Mouse (Mus musculus) megakaryocyte, embryonic 14.5 days (primary cell): Measurements from ENCODE around the gene Synrg. TPM values are rescaled to one million over a fixed set of nuclear protein-coding genes. Genes with fewer than 3 reads are reported as not detected.

Experiments
- H3K27me3 ChIP-seq: replicated peaks from 2 replicates; pipeline ENCODE3; 2012; ENCODE audit warnings: inconsistent platforms
- H3K36me3 ChIP-seq: replicated peaks from 2 replicates; pipeline ENCODE3; 2012; ENCODE audit warnings: low read length, inconsistent platforms, mixed read lengths
- H3K4me1 ChIP-seq: 2 replicates; pipeline ENCODE4 v1.6.1; 2012; ENCODE audit warnings: inconsistent platforms
- H3K4me3 ChIP-seq: replicated peaks from 2 replicates; pipeline ENCODE3; 2012; ENCODE audit warnings: moderate library complexity, mild to moderate bottlenecking, inconsistent platforms
- H3K9me3 ChIP-seq: 2 replicates; pipeline ENCODE4 v1.6.1; 2012; ENCODE audit warnings: inconsistent platforms
- FLI1 ChIP-seq: IDR thresholded peaks from 2 replicates; pipeline ENCODE4 v1.6.1; 2012; ENCODE audit warnings: low read length, inconsistent platforms, mixed read lengths
- GATA1 ChIP-seq: IDR thresholded peaks from 3 replicates; pipeline ENCODE4 v1.6.1; 2012; ENCODE audit warnings: mixed read lengths, low read length, inconsistent platforms, borderline replicate concordance
- polyA plus RNA-seq: library from polyadenylated mRNA; stranded (reverse); fragments of >175 nt; gene quantifications from 2 replicates; pipeline ENCODE4 v1.2.3, GENCODE M21; 2012; ENCODE audit warnings: low replicate concordance; ENCODE audit not compliant: insufficient read depth

Gene Synrg
- polyA plus RNA-seq, 1 experiment: 2.2 TPM

DNA sequence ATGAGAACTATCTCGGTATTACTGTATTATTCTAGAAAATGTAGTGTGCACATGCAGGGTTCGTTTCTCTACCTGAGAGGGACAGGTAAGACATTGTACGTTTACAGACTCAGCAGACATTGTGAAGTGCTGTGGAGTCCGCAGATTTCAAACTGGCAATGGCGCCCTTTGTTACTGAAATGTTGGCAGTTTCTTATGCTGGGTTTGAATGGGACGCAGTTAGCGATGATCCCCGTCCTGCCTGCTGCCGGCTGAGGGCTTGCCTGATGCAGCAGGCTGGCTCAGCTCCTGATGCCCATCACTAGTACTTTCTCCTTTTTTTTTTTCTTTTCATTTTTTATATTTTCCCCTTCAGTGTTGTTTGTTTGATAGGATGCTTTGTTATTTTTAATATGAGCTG lies 46.2 kb downstream of the Synrg start:
- Histone ChIP-seq H3K4me1 (peaks cover 9% of the 10 kb centered on the region; the same call in 1 of the 2 replicates), H3K9me3 (no peaks in the 10 kb centered on the region), H3K27me3 (no peaks in the 10 kb centered on the region), H3K36me3 (peaks cover 92% of the 10 kb centered on the region), H3K4me3 (no peak overlapping the region)
- no peak for TF ChIP-seq GATA1
- no peak for TF ChIP-seq FLI1

DNA sequence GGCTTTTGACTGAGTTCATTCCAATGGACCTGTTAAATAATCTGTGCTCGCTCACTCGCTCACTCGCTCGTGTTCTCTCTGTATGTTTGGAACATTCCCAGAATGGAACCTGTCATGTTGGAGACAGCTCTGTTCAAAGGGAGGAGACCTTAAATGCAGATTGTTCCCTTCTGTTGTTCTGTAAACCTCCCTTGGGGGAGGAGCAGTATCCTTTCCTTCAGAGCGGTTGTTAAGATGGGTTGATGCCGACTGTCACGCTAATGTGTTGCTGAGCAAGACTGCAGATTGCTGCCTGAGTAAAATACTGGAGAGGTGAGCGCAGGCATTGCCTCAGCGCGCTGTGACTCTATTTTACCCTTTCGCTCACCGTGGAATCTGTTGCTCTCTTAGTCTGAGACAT lies 46.8 kb downstream of the Synrg start:
- H3K4me3 ChIP-seq: no peak overlapping the region
- H3K9me3 ChIP-seq: no peaks in the 10 kb centered on the region
- H3K27me3 ChIP-seq: no peaks in the 10 kb centered on the region
- peaks cover 90% of the 10 kb centered on the region for H3K36me3 ChIP-seq
- peaks cover 9% of the 10 kb centered on the region; the same call in 1 of the 2 replicates for H3K4me1 ChIP-seq
- TF ChIP-seq GATA1: no peak
- TF ChIP-seq FLI1: no peak

DNA sequence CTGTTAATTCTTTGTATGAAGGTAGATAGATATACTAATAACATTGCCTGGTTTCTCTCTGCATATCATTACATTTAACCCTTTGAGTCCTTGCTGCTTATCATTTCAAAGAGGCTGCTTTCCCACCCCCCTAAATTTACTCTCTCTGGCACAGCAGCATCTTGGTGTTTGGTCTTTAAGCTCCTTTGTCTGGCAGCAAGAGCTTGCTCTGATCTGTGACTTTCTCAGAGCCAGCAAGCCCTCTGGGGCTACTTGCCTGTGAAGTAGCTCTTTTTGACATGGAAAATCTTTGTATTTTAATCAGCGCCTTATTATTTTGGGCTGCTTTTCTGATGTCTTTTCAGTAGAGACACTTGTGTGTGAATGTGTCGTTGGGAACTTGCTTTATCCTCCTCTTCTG lies 47.3 kb downstream of the Synrg start:
- Histone ChIP-seq H3K9me3 (no peaks in the 10 kb centered on the region), H3K4me1 (peaks cover 9% of the 10 kb centered on the region; the same call in 1 of the 2 replicates), H3K4me3 (no peak overlapping the region), H3K27me3 (no peaks in the 10 kb centered on the region), H3K36me3 (peaks cover 86% of the 10 kb centered on the region)
- TF ChIP-seq GATA1 (no peak), FLI1 (no peak)

DNA sequence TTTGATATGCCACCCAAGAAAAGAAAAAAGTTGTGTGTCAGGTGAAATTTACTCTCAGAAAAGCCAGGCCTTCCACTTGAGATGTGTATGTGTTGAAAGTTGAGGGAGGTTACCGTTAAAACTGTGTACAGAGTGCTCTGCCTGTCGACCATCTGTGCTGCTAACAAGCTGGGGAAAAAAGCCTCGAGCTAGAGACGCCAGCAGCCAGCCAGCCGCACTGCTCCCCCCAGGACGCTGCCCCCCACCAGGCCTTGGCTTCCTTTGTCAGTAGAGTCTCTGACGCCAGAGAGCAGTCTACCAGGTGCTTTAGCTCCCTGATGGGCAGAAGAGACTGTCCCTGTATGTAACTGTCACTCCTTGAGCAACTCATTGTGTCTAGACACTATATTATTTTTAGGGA lies 48.9 kb downstream of the Synrg start:
- TF ChIP-seq FLI1 (no peak), GATA1 (no peak)
- Histone ChIP-seq H3K36me3 (peaks cover 88% of the 10 kb centered on the region), H3K4me1 (peaks cover 15% of the 10 kb centered on the region; the same call in 1 of the 2 replicates), H3K27me3 (no peaks in the 10 kb centered on the region), H3K4me3 (no peak overlapping the region), H3K9me3 (no peaks in the 10 kb centered on the region)

DNA sequence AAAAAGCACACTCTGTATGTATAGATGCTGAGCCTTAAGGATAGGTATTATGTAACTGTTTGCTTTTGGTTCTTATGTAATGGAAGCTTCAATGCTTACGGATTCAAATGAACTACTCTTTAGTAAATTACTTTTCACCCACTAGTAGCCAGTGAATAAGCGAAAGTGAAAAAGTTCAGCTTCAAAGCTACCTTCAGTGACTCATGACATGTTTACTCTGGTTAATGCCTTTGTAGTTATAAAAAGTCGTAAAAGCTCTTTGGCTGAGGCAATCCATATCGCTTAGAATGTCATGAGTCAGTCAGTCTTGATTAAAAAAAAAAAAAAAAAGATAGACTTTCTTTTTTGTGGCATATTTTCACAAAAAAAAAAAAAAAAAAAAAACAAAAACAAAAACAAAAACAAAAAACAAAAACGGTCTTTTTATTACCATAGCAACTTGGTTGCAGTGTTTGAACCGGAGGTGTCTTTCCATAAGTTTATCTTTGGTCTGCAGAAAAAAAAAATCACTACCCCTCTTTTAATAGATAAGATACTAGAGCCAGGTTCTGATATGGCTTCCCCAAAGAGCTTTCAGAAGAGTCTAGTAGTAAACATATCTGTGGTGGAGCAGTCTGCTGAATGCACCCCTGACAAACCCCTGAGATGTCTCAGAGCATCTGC lies 52.0 kb downstream of the Synrg start:
- Histone ChIP-seq H3K36me3 (peaks cover 85% of the 10 kb centered on the region), H3K4me3 (no peak overlapping the region), H3K4me1 (peaks cover 15% of the 10 kb centered on the region; the same call in 1 of the 2 replicates), H3K27me3 (no peaks in the 10 kb centered on the region), H3K9me3 (no peaks in the 10 kb centered on the region)
- TF ChIP-seq GATA1: no peak
- no peak for TF ChIP-seq FLI1

DNA sequence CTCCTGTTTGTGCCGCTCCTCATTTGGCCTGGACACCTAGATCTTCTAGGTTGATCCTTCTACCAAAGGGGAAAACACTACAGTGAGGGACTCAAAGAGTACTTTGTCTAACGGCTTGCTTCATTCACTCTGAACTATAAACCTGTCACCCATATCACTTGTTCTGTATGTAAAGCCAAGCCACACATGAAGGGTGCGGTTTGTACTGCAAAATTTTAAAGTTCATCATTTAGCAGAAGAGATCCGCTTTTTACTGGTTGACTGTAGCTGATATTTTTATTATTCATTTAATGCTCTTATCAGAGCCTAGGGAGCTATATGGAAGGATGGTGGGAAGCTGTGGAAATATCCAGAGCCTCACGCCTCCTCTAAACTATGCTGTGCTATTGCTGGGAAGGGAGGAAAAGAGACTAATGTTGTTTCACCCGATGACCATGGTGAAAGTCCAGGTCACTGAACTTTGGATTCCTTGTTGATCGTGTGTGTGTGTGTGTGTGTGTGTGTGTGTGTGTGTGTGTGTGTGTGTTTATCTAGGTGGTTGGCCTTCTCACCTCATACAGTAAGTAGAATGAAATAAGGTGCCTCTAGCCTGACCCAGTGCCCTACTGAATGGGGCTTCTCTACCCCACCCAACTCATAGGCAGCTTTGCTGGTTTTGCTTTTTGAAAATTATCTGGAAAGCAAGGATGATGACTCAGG lies 52.7 kb downstream of the Synrg start:
- no peak overlapping the region for H3K4me3 ChIP-seq
- peaks cover 85% of the 10 kb centered on the region for H3K36me3 ChIP-seq
- H3K4me1 ChIP-seq: peaks cover 15% of the 10 kb centered on the region; the same call in 1 of the 2 replicates

GRCm38 (mm10) chr11:84027231-84027630 lies 63.0 kb downstream of the Synrg start:
- Histone ChIP-seq H3K9me3 (peaks cover 6% of the 10 kb centered on the region), H3K4me1 (peaks cover 3% of the 10 kb centered on the region; the same call in 1 of the 2 replicates), H3K4me3 (no peak overlapping the region), H3K27me3 (no peaks in the 10 kb centered on the region), H3K36me3 (peaks cover 96% of the 10 kb centered on the region)
- TF ChIP-seq FLI1: no peak
- TF ChIP-seq GATA1: no peak

More for the DNA sequence above, 52.7 kb downstream of the Synrg start:
- H3K27me3 ChIP-seq: no peaks in the 10 kb centered on the region
- H3K9me3 ChIP-seq: no peaks in the 10 kb centered on the region
- TF ChIP-seq FLI1: no peak
- no peak for TF ChIP-seq GATA1

GRCm38 (mm10) chr11:84028271-84029028 lies 64.2 kb downstream of the Synrg start:
- peaks cover 8% of the 10 kb centered on the region for H3K4me1 ChIP-seq
- H3K27me3 ChIP-seq: no peaks in the 10 kb centered on the region
- peaks cover 6% of the 10 kb centered on the region for H3K9me3 ChIP-seq
- H3K4me3 ChIP-seq: no peak overlapping the region
- H3K36me3 ChIP-seq: peaks cover 97% of the 10 kb centered on the region
- TF ChIP-seq FLI1 (no peak), GATA1 (no peak)

GRCm38 (mm10) chr11:84031971-84032370 lies 67.7 kb downstream of the Synrg start:
- no peak for TF ChIP-seq GATA1
- no peak for TF ChIP-seq FLI1
- Histone ChIP-seq H3K4me3 (no peak overlapping the region), H3K36me3 (peaks cover 90% of the 10 kb centered on the region), H3K4me1 (peaks cover 8% of the 10 kb centered on the region), H3K9me3 (no peaks in the 10 kb centered on the region), H3K27me3 (no peaks in the 10 kb centered on the region)

- Histone ChIP-seq H3K36me3 (peaks cover 89% of the 10 kb centered on the region), H3K27me3 (no peaks in the 10 kb centered on the region), H3K4me3 (no peak overlapping the region), H3K9me3 (no peaks in the 10 kb centered on the region), H3K4me1 (peaks cover 8% of the 10 kb centered on the region)
- TF ChIP-seq GATA1 (no peak), FLI1 (no peak)
These were observed 68.3 kb downstream of the Synrg start for GRCm38 (mm10) chr11:84032559-84032958.
